Mouse (Mus musculus) B cell, adult 67 days (primary cell): ENCODE measurements around the gene Prl3c1. TPM values are rescaled to one million over a fixed set of nuclear protein-coding genes. Genes with fewer than 3 reads are reported as not detected.

ENCODE experiments used
- total RNA-seq, 2 experiments: library from RNA; stranded (reverse); gene quantifications; 4 replicates each; pipeline ENCODE4 v1.2.4; 2023

Prl3c1 gene
- not detected for total RNA-seq

GRCm38 (mm10) chr13:27196359-27196758 lies at the start of gene Prl3c1:
Prl3c1 (plus strand) TSS chr13:27196659.

GRCm38 (mm10) chr13:27156490-27156889 lies 40.0 kb upstream of the Prl3c1 start, which contains the start of gene Prl3d3:
Prl3d3 (plus strand) TSS chr13:27156790.

GRCm38 (mm10) chr13:27241547-27241946 lies 45.1 kb downstream of the Prl3c1 start, which contains the start of gene Prl3b1:
Prl3b1 (plus strand) TSS chr13:27241847.

Other genes with a start within 250 kb of the Prl3c1 start
- gene Prl, start 139.1 kb upstream of the Prl3c1 start, total RNA-seq: not detected
- gene Prl3d1, start 102.5 kb upstream of the Prl3c1 start, total RNA-seq: not detected
- not detected for gene Prl3d2, start 75.0 kb upstream of the Prl3c1 start, total RNA-seq
- gene Prl3d3, start 39.9 kb upstream of the Prl3c1 start, total RNA-seq: not detected
- not detected for gene Prl3b1, start 45.2 kb downstream of the Prl3c1 start, total RNA-seq
- gene Prl3a1, start 62.8 kb downstream of the Prl3c1 start, total RNA-seq: not detected
- not detected for gene Prl6a1, start 116.0 kb downstream of the Prl3c1 start, total RNA-seq
- not detected for gene Prl8a2, start 149.0 kb downstream of the Prl3c1 start, total RNA-seq
- gene Prl2b1, start 194.2 kb downstream of the Prl3c1 start, total RNA-seq: not detected
- gene Prl8a6, start 242.0 kb downstream of the Prl3c1 start, total RNA-seq: not detected